Mouse (Mus musculus) forebrain, embryonic 12.5 days (tissue): Measurements from ENCODE around the gene Actr3b. TPM values are rescaled to one million over a fixed set of nuclear protein-coding genes. Genes with fewer than 3 reads are reported as not detected.
"Not testable (repeated sequence)": the region's sequence is repeated elsewhere in the genome, so short reads cannot be mapped to it uniquely, and the experiment has no call there.

Source experiments
- ATAC-seq: fragments of 200-750 bp; cut with Nextera tagmentation; 2 replicates; pipeline ENCODE4 v1.8.0; 2017; ENCODE audit warnings: moderate TSS enrichment; ENCODE audit not compliant: low FRiP score
- H3K27ac ChIP-seq: fragments of 300-500 bp; sonication (generic); 2 replicates; pipeline ENCODE4 v1.5.1; 2016; ENCODE audit warnings: mild to moderate bottlenecking
- H3K27me3 ChIP-seq: fragments of 300-500 bp; sonication (generic); 2 replicates; pipeline ENCODE4 v1.6.1; 2016; ENCODE audit warnings: mild to moderate bottlenecking
- H3K36me3 ChIP-seq: fragments of 300-500 bp; sonication (generic); replicated peaks from 2 replicates; pipeline ENCODE4 v1.6.1; 2016; ENCODE audit warnings: mild to moderate bottlenecking
- H3K4me1 ChIP-seq: fragments of 300-500 bp; sonication (generic); 2 replicates; pipeline ENCODE4 v1.6.1; 2016
- H3K4me2 ChIP-seq: fragments of 300-500 bp; sonication (generic); 2 replicates; pipeline ENCODE4 v1.6.1; 2016; ENCODE audit warnings: mild to moderate bottlenecking, moderate library complexity
- H3K4me3 ChIP-seq: fragments of 300-500 bp; sonication (generic); replicated peaks from 2 replicates; pipeline ENCODE4 v1.5.1; 2016; ENCODE audit warnings: mild to moderate bottlenecking
- H3K9ac ChIP-seq: fragments of 300-500 bp; sonication (generic); 2 replicates; pipeline ENCODE4 v1.6.1; 2016; ENCODE audit warnings: mild to moderate bottlenecking
- H3K9me3 ChIP-seq: fragments of 300-500 bp; sonication (generic); 2 replicates; pipeline ENCODE4 v1.6.1; 2016
- WGBS: fragments of 180-500 bp; shearing (Covaris S2); methylation state at CpG from one replicate; pipeline ENCODE4 v1.1.7; 2016; 5-methylcytosine and 5-hydroxymethylcytosine counted together
- polyA plus RNA-seq: library from polyadenylated mRNA; unstranded; fragments of >200 nt; fragmentation: Nextera tagmentation; extraction: Ambion mirVana; gene quantifications from 2 replicates; pipeline ENCODE4 v1.2.1, GENCODE M21; 2016

Actr3b gene
- polyA plus RNA-seq, 1 experiment from 2014 or later: 19.5 TPM

DNA sequence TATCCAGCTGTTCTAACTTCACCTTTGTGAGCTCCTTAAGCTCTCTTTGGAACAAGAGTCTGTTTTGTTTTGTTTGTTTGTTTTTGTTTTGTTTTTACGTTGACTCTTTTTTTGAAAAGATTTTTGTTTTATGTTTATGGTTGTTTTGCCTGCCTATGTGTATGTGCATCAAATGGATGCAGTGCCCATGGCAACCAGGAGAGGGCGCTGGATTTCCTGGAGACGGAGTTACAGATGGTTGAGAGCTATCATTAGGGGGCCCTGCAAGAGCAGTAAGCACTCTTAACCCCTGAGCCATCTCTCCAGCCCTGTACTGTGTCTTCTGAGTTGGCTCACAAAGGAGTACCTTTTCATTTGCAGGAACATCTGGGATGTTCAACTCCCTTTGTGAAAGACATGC, 110.8 kb downstream of the Actr3b start:
- Histone ChIP-seq H3K27me3 (no peaks in the 10 kb centered on the region), H3K4me1 (peaks cover 7% of the 10 kb centered on the region), H3K9me3 (no peaks in the 10 kb centered on the region), H3K4me2 (no peak overlapping the region), H3K9ac (no peak overlapping the region), H3K27ac (no peak overlapping the region), H3K36me3 (no peaks in the 10 kb centered on the region), H3K4me3 (no peak overlapping the region)
- WGBS: 67% methylated on average over 3 of the region's 3 CpGs
- no peak for ATAC-seq

DNA sequence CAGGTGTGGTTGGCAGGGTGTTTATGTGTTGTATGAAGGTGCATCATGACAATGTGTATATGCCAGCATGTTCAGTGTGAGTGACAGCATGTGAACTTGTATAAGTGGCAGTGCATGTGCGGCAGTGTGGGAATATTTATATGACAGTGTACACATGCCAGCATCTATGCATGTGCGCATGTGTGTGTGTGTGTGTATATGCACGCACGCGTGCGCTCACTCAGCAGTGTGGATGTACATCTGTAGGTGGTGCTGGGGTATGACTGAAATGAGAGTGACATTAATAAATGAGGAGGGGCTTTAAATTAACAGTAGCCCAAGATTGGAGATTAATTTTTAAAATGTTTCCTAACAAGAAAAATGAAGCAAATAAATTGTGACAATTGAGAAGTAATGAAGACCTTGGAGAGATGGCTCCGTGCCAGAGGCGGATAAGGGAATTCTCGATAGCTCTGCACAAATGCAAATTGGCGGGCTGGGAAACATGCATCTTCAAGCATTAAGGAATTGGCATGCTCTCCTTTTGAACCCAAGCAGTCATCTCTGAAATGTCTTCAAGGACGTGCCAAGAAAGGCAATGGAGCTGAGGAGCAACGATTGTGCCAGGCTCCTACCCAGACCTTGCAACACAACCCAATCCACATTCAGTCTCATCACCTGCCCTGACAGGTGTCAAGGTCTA, 111.7 kb downstream of the Actr3b start:
- H3K9me3 ChIP-seq: no peaks in the 10 kb centered on the region
- no peaks in the 10 kb centered on the region for H3K27me3 ChIP-seq
- H3K4me1 ChIP-seq: peaks cover 7% of the 10 kb centered on the region
- H3K36me3 ChIP-seq: no peaks in the 10 kb centered on the region
- ATAC-seq: no peak
- 91% methylated on average over 12 of the region's 12 CpGs for WGBS
- no peak overlapping the region for H3K27ac ChIP-seq
- no peak overlapping the region for H3K4me3 ChIP-seq
- H3K4me2 ChIP-seq: no peak overlapping the region
- H3K9ac ChIP-seq: no peak overlapping the region

- Histone ChIP-seq H3K27me3 (no peaks in the 10 kb centered on the region), H3K36me3 (no peaks in the 10 kb centered on the region), H3K4me3 (no peak overlapping the region), H3K4me1 (peaks cover 7% of the 10 kb centered on the region), H3K27ac (no peak overlapping the region), H3K9ac (no peak overlapping the region), H3K4me2 (no peak overlapping the region), H3K9me3 (no peaks in the 10 kb centered on the region)
- WGBS: 77% methylated on average over 2 of the region's 2 CpGs
- ATAC-seq: no peak
Observed at GRCm38 (mm10) chr5:25873046-25873445, 113.2 kb downstream of the Actr3b start.

- not testable (repeated sequence) for ATAC-seq, H3K4me3 ChIP-seq, H3K9me3 ChIP-seq, H3K27ac ChIP-seq, H3K36me3 ChIP-seq, H3K9ac ChIP-seq, H3K4me2 ChIP-seq, H3K4me1 ChIP-seq, H3K27me3 ChIP-seq
Observed at GRCm38 (mm10) chr5:25875927-25876326, 116.1 kb downstream of the Actr3b start.

DNA sequence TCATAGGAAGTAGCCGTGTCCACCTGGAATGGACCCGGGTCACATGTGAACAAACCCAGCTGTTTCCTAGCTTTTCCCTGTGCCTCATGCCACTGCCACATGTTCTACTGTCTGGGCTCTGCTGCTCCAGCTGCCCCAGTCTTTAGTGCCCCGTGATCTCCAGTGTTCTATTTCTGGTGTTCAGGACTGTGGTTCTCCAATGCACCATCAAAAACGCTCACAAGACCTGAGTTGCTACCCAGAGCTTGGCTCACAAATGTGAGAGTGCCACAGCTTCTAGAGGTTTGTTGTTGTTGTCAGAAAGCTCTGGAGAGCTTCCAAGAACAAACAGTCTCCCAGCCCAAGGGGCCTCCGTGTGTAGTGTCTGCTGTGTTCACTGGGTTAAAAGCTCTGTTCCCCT, 117.5 kb downstream of the Actr3b start:
- H3K9ac ChIP-seq: no peak overlapping the region
- ATAC-seq: no peak
- 90% methylated on average over 5 of the region's 5 CpGs for WGBS

DNA sequence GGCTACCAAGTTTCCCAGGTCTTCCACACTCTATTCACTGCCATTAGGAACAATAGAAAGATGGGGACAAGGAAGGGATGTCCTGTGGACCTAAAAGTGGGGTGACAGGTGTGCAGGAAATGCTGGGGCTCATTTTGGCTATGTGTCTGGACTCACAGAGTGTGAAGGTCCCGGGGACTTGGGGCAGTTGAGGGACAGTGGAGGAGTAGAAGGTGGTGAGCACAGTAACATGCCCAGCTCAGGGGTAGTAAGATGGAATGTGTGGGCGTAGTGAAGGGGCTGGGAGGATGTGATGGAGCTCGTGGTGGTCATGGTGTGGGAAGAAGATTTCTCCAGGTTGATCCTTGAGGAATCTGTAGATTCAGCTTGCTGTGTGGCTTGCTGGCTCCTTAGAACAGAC, 118.2 kb downstream of the Actr3b start:
- Histone ChIP-seq H3K36me3 (no peaks in the 10 kb centered on the region), H3K27me3 (no peaks in the 10 kb centered on the region), H3K27ac (no peak overlapping the region), H3K9ac (no peak overlapping the region), H3K4me3 (no peak overlapping the region), H3K4me2 (no peak overlapping the region), H3K9me3 (no peaks in the 10 kb centered on the region), H3K4me1 (no peaks in the 10 kb centered on the region)
- ATAC-seq: no peak
- WGBS: 80% methylated on average over 3 of the region's 3 CpGs

More for the DNA sequence above, 117.5 kb downstream of the Actr3b start:
- Histone ChIP-seq H3K9me3 (no peaks in the 10 kb centered on the region), H3K4me2 (no peak overlapping the region), H3K4me1 (no peaks in the 10 kb centered on the region), H3K36me3 (no peaks in the 10 kb centered on the region), H3K4me3 (no peak overlapping the region), H3K27me3 (no peaks in the 10 kb centered on the region), H3K27ac (no peak overlapping the region)

- no peak for ATAC-seq
- no peak overlapping the region for H3K27ac ChIP-seq
- H3K9me3 ChIP-seq: no peaks in the 10 kb centered on the region; the same call in 1 of the 2 replicates
- no peak overlapping the region for H3K4me3 ChIP-seq
- WGBS: 86% methylated on average over 3 of the region's 3 CpGs
- H3K4me1 ChIP-seq: no peaks in the 10 kb centered on the region
- H3K27me3 ChIP-seq: no peaks in the 10 kb centered on the region
- no peak overlapping the region for H3K4me2 ChIP-seq
- H3K36me3 ChIP-seq: no peaks in the 10 kb centered on the region
- H3K9ac ChIP-seq: no peak overlapping the region
Observed at GRCm38 (mm10) chr5:25886708-25887107, 126.9 kb downstream of the Actr3b start.

- ATAC-seq: no peak
Observed at GRCm38 (mm10) chr5:25889746-25890382, 130.1 kb downstream of the Actr3b start.

DNA sequence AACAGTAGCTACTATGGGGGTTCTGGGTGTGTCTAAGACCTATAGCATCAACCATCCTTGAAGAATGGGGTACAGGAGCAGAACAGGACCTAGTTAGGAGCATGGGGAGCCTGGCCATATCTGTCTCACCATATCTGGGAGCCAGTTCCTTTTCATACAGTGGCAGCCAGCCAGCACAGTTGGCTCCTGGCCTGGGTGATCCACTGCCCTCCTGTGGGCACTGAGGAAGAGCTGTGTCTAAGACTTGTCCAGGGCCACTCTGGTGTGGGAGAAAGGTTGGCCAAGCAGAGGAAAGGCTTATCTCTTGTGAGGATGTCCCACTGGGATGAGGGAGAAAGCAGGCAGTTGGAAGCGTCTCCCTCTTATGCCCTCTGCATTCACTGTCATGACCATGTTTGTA, 131.5 kb downstream of the Actr3b start:
- ATAC-seq: no peak
- no peak overlapping the region for H3K9ac ChIP-seq

More at GRCm38 (mm10) chr5:25889746-25890382, 130.1 kb downstream of the Actr3b start:
- peaks cover 8% of the 10 kb centered on the region; the same call in 1 of the 2 replicates for H3K4me1 ChIP-seq
- H3K4me2 ChIP-seq: no peak overlapping the region
- 59% methylated on average over 3 of the region's 3 CpGs for whole genome bisulfite sequencing
- H3K4me3 ChIP-seq: no peak overlapping the region
- no peaks in the 10 kb centered on the region; the same call in 1 of the 2 replicates for H3K9me3 ChIP-seq
- H3K9ac ChIP-seq: no peak overlapping the region
- H3K27me3 ChIP-seq: no peaks in the 10 kb centered on the region
- H3K36me3 ChIP-seq: no peaks in the 10 kb centered on the region
- H3K27ac ChIP-seq: no peak overlapping the region

More for the DNA sequence above, 131.5 kb downstream of the Actr3b start:
- Histone ChIP-seq H3K4me2 (no peak overlapping the region), H3K4me1 (peaks cover 8% of the 10 kb centered on the region; the same call in 1 of the 2 replicates), H3K36me3 (no peaks in the 10 kb centered on the region), H3K9me3 (no peaks in the 10 kb centered on the region), H3K4me3 (no peak overlapping the region), H3K27me3 (no peaks in the 10 kb centered on the region), H3K27ac (no peak overlapping the region)
- WGBS: 85% methylated on average over 1 of the region's 1 CpGs

Other genes with a start within 250 kb of the Actr3b start
- gene Cct8l1, start 243.9 kb upstream of the Actr3b start, polyA plus RNA-seq: 0.15 TPM in 1 of 2 replicates, not detected in the other
- gene Xrcc2, start 54.2 kb upstream of the Actr3b start, polyA plus RNA-seq: 14.0 and 18.1 TPM in 2 replicates
- gene Gm21663, start 182.4 kb downstream of the Actr3b start, polyA plus RNA-seq: not detected in 2 replicates
- gene Gm21671, start 194.4 kb downstream of the Actr3b start, polyA plus RNA-seq: 0.08 TPM in 1 of 2 replicates, not detected in the other
- 0.06 TPM in 1 of 2 replicates, not detected in the other for gene Gm21680, start 212.7 kb downstream of the Actr3b start, polyA plus RNA-seq
- gene Gm21698, start 228.7 kb downstream of the Actr3b start, polyA plus RNA-seq: not detected in 2 replicates
- gene Gm1979, start 244.8 kb downstream of the Actr3b start, polyA plus RNA-seq: not detected in 2 replicates